Mouse (Mus musculus) testis, postnatal 10 days (tissue): ENCODE results near the gene Dido1.

Source experiments
- DNase-seq: peaks from one replicate; pipeline ENCODE4 v3.0.0; 2021; ENCODE audit warnings: low spot score

Dido1 gene

GRCm38 (mm10) chr2:180709923-180710272, at the start of gene Dido1, which contains the start of gene Gid8:
TSS of gene Dido1 (minus strand) at chr2:180709999.
TSS of gene Gid8 (plus strand) at chr2:180710117.
- peak; percentile 94 for DNase-seq

GRCm38 (mm10) chr2:180758513-180759263, 48.9 kb upstream of the Dido1 start:
- no peak for DNase-seq

- no peak for DNase-seq
Observed at GRCm38 (mm10) chr2:180756786-180757185, 47.0 kb upstream of the Dido1 start.

- peak; percentile 85 for DNase-seq
Observed at GRCm38 (mm10) chr2:180755896-180756295, 46.1 kb upstream of the Dido1 start.

- DNase-seq = no peak
Observed at GRCm38 (mm10) chr2:180754976-180755688, 45.3 kb upstream of the Dido1 start.

- no peak for DNase-seq
Observed at GRCm38 (mm10) chr2:180748904-180749303, 39.1 kb upstream of the Dido1 start.

- DNase-seq = no peak
Observed at GRCm38 (mm10) chr2:180746569-180747192, 36.9 kb upstream of the Dido1 start.

- DNase-seq = peak; percentile 91
Observed at GRCm38 (mm10) chr2:180745248-180745927, 35.6 kb upstream of the Dido1 start.

- no peak for DNase-seq
Observed at GRCm38 (mm10) chr2:180743321-180743720, 33.5 kb upstream of the Dido1 start.

GRCm38 (mm10) chr2:180742820-180743219, 33.0 kb upstream of the Dido1 start:
- no peak for DNase-seq

GRCm38 (mm10) chr2:180741421-180741820, 31.6 kb upstream of the Dido1 start:
- no peak for DNase-seq

- no peak for DNase-seq
Observed at GRCm38 (mm10) chr2:180740349-180740748, 30.6 kb upstream of the Dido1 start.

GRCm38 (mm10) chr2:180737984-180738383, 28.2 kb upstream of the Dido1 start:
- DNase-seq = no peak

GRCm38 (mm10) chr2:180735232-180735631, 25.4 kb upstream of the Dido1 start:
- DNase-seq = no peak

GRCm38 (mm10) chr2:180731984-180732383, 22.2 kb upstream of the Dido1 start:
- no peak for DNase-seq

- DNase-seq = peak; percentile 65
Observed at GRCm38 (mm10) chr2:180731036-180731435, 21.2 kb upstream of the Dido1 start.

- DNase-seq = peak; percentile 37
Observed at GRCm38 (mm10) chr2:180727613-180728021, 17.8 kb upstream of the Dido1 start.

- DNase-seq = no peak
Observed at GRCm38 (mm10) chr2:180726658-180727442, 17.1 kb upstream of the Dido1 start.

GRCm38 (mm10) chr2:180725856-180726629, 16.2 kb upstream of the Dido1 start:
- no peak for DNase-seq

- no peak for DNase-seq
Observed at GRCm38 (mm10) chr2:180725414-180725778, 15.6 kb upstream of the Dido1 start.
